Mouse (Mus musculus) hindbrain, embryonic 12.5 days (tissue): ENCODE results near the gene Pcp4l1. TPM values are rescaled to one million over a fixed set of nuclear protein-coding genes. Genes with fewer than 3 reads are reported as not detected.

Experiments used
- ATAC-seq: fragments of 200-750 bp; cut with Nextera tagmentation; 2 replicates; pipeline ENCODE4 v1.8.0; 2017; ENCODE audit warnings: moderate TSS enrichment; ENCODE audit not compliant: low FRiP score
- H3K27ac ChIP-seq: fragments of 300-500 bp; sonication (generic); 2 replicates; pipeline ENCODE4 v1.5.1; 2016; ENCODE audit warnings: mild to moderate bottlenecking
- H3K27me3 ChIP-seq: fragments of 300-500 bp; sonication (generic); 2 replicates; pipeline ENCODE4 v1.6.1; 2016; ENCODE audit warnings: mild to moderate bottlenecking
- H3K36me3 ChIP-seq: fragments of 300-500 bp; sonication (generic); 2 replicates; pipeline ENCODE4 v1.6.1; 2016; ENCODE audit warnings: mild to moderate bottlenecking
- H3K4me1 ChIP-seq: fragments of 300-500 bp; sonication (generic); 2 replicates; pipeline ENCODE4 v1.6.1; 2016
- H3K4me2 ChIP-seq: fragments of 300-500 bp; sonication (generic); replicated peaks from 2 replicates; pipeline ENCODE4 v1.6.1; 2016; ENCODE audit warnings: mild to moderate bottlenecking
- H3K4me3 ChIP-seq: fragments of 300-500 bp; sonication (generic); 2 replicates; pipeline ENCODE4 v1.5.1; 2016; ENCODE audit warnings: mild to moderate bottlenecking
- H3K9ac ChIP-seq: fragments of 300-500 bp; sonication (generic); 2 replicates; pipeline ENCODE4 v1.6.1; 2016; ENCODE audit warnings: mild to moderate bottlenecking, moderate library complexity
- H3K9me3 ChIP-seq: fragments of 300-500 bp; sonication (generic); replicated peaks from 2 replicates; pipeline ENCODE4 v1.6.1; 2016; ENCODE audit warnings: mild to moderate bottlenecking
- WGBS: fragments of 180-500 bp; shearing (Covaris S2); methylation state at CpG from one replicate; pipeline ENCODE4 v1.1.7; 2016; 5-methylcytosine and 5-hydroxymethylcytosine counted together
- polyA plus RNA-seq: library from polyadenylated mRNA; unstranded; fragments of >200 nt; fragmentation: Nextera tagmentation; extraction: Ambion mirVana; gene quantifications from 2 replicates; pipeline ENCODE4 v1.2.1, GENCODE M21; 2016

Pcp4l1 gene
- polyA plus RNA-seq, 1 experiment from 2014 or later = 22.8 TPM

DNA sequence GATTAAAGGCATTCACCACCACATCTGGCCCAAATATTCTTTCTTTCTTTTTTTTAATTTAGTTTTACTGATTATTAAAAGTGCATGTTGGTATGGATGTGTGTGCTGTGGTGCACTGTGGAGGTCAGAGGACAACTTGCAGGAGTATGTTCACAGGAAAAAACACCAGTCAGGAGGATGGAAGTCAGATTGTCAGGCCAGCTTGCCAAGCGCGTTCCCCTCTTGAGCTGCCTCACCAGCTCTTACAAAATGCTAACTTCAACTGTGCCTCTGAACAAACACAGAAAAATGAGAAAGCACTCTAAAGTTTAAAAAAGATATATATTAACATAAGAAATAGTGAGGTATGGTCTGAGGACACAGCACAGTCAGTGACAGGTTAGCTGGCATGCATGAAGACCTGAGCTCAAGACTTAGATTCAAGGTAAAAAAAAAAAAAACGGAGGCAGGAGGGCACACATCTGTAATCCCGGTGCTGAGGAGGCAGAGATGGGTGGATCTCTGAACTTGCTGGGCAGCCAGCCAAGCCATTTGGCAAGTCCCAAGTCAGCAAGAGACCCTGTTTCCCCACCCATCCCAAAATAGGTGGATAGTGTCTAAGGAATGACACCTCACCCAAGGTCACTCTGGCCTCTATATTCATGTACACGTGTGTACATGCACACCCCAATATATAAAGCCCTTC is 16.4 kb downstream of the Pcp4l1 start:
- Histone ChIP-seq H3K4me3 (no peak overlapping the region), H3K9me3 (no peaks in the 10 kb centered on the region), H3K4me1 (no peaks in the 10 kb centered on the region), H3K36me3 (no peaks in the 10 kb centered on the region), H3K27ac (no peak overlapping the region), H3K9ac (no peak overlapping the region), H3K27me3 (no peaks in the 10 kb centered on the region), H3K4me2 (no peak overlapping the region)
- ATAC-seq = no peak
- 88% methylated on average over 5 of the region's 5 CpGs for whole genome bisulfite sequencing

DNA sequence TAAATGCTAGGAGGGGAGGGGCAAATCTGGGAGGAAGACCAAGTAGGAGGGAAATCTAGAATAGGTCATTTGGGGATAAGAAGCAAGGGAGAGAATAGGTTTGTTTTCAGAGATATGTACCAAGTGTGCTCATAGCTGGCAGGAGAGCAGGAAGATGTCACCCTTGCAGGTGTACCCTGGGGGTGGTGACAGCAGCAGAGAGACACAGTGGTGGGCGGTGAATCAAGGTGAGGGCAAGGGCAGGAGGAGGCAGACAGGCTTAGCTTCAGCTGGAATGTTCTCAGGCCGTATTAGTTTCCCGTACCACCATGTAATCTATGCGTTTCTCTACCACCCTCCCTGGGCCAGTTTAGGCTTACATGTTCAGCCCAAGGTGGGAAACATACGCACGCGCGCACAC is 23.3 kb downstream of the Pcp4l1 start:
- Histone ChIP-seq H3K9me3 (no peaks in the 10 kb centered on the region), H3K36me3 (no peaks in the 10 kb centered on the region), H3K4me2 (no peak overlapping the region), H3K4me1 (no peaks in the 10 kb centered on the region), H3K27me3 (no peaks in the 10 kb centered on the region), H3K27ac (no peak overlapping the region), H3K9ac (no peak overlapping the region), H3K4me3 (no peak overlapping the region)
- WGBS = 97% methylated on average over 8 of the region's 8 CpGs
- no peak for ATAC-seq

DNA sequence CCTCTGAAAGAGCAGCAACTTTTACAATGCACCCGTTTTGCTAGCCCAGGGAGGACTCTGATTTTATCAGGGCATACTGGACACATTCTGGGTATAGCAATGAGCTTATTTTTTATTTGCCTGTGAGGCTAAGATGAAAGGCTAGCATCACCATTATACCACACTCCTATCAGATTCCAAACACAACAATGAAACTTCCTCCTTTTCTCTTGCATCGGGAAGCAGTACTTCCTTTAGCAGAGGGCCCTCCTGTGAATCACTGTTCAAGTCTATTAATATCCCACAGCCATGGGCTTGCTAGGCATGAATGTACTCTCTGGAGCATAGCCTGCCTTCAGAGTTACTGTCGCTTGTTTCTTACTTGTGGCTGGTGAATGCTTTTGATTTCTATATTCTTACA is 24.9 kb downstream of the Pcp4l1 start:
- Histone ChIP-seq H3K9ac (no peak overlapping the region), H3K4me2 (no peak overlapping the region), H3K4me1 (no peaks in the 10 kb centered on the region), H3K4me3 (no peak overlapping the region), H3K27me3 (no peaks in the 10 kb centered on the region), H3K27ac (no peak overlapping the region), H3K36me3 (no peaks in the 10 kb centered on the region), H3K9me3 (no peaks in the 10 kb centered on the region)
- whole genome bisulfite sequencing = 67% methylated on average over 3 of the region's 3 CpGs
- ATAC-seq = no peak

DNA sequence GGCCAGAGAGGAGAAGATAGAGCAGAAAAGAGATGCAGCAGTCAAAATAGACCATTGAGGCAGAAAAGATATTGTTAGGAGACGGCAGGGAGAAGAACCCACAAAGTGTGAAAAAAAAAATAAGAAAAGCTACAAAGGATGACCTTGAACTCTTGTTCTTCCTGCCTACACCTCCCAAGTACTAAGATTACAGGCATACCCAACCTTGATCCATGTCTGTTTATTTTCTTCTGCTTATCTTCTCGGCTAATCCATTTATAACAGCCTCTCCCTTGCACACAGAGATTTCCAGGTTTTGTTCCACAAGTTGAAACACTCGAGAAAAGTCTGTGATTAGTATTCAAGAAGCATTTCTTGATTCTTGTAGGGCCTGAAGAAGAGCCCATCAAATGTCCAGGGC is 26.2 kb downstream of the Pcp4l1 start:
- Histone ChIP-seq H3K4me2 (no peak overlapping the region), H3K27me3 (no peaks in the 10 kb centered on the region), H3K9me3 (no peaks in the 10 kb centered on the region), H3K9ac (no peak overlapping the region), H3K4me1 (no peaks in the 10 kb centered on the region), H3K4me3 (no peak overlapping the region), H3K36me3 (no peaks in the 10 kb centered on the region), H3K27ac (no peak overlapping the region)
- WGBS = 74% methylated on average over 3 of the region's 3 CpGs
- ATAC-seq = no peak

DNA sequence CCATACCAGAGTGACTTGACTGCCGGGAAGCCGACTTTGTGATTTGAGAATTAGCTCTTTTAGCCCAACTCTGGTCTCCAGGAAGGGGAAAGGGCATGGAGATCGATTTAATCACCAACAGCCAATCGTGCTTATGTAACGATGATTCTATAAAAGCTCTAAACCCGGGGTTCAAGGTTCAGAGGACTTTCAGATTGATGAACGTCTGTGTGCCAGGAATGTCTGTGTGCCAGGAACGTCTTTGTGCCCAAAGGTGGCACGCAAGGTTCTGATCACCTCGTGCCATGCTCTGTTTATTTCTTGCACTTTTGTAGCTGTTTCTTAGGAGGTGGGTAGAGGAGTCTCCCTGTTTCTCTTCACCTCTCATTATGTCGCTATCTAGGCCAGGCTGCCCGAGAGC is 27.2 kb downstream of the Pcp4l1 start:
- H3K27me3 ChIP-seq = no peaks in the 10 kb centered on the region
- no peak for ATAC-seq
- WGBS = 91% methylated on average over 12 of the region's 12 CpGs

DNA sequence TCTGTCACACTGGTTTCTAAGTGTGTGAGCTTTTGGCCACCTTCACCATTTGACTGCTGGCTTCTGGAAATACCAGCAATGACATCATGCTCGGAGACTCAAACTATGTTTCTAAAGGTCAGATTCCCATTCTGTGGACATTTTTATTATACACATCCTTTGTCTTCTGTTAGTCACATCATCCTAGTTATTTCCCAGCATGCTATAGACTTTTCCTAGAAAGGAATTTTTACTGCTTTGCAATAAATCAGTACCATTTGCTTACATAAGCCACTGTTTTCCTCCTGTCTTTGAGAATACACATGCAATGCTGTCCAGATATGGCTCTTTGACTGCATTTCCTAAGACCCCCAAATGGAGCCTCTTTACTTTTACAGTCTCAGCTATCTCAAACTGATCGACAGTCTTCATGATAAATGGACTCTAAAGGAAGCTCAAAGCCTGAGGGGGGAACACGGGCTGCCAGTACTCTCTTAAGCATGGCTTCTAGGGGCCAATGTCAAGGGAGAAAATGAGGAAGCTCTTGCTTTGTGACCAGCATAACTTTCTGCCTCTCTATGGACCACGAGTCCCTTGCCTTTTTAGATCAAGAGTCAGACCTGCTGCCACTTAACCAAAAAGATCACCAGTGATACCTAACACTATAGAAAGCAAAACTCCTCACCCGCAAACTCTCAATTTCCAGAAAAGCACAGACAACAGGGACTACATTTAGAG is 30.3 kb downstream of the Pcp4l1 start:
- Histone ChIP-seq H3K27me3 (peaks cover 5% of the 10 kb centered on the region), H3K4me1 (no peaks in the 10 kb centered on the region), H3K27ac (no peak overlapping the region), H3K9ac (no peak overlapping the region), H3K36me3 (no peaks in the 10 kb centered on the region), H3K4me2 (no peak overlapping the region), H3K9me3 (no peaks in the 10 kb centered on the region), H3K4me3 (no peak overlapping the region)
- ATAC-seq = no peak
- 76% methylated on average over 5 of the region's 5 CpGs for WGBS

More for the DNA sequence above, 27.2 kb downstream of the Pcp4l1 start:
- Histone ChIP-seq H3K4me1 (no peaks in the 10 kb centered on the region), H3K9me3 (no peaks in the 10 kb centered on the region), H3K36me3 (no peaks in the 10 kb centered on the region), H3K4me3 (no peak overlapping the region), H3K27ac (no peak overlapping the region), H3K9ac (no peak overlapping the region), H3K4me2 (no peak overlapping the region)

DNA sequence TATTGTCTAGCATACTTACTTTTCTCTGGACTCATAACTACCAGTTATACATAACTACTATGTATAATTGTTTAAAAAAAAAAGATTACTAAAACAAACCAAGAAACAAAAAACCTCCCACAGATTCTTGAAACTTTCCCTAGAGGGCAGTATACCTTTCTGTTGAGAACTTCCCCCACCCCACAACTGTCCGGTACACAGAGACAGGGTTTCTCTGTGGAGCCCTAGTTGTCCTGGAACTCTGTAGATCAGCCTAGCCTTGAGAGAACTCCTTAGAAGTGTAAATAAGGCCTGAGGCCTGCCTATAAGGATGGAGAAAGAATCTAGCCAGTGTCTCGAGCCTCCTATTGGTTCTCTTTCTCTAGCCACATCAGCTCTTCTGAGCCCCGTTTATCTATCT is 31.8 kb downstream of the Pcp4l1 start:
- WGBS = 29% methylated on average over 3 of the region's 3 CpGs
- H3K4me3 ChIP-seq = no peak overlapping the region
- peaks cover 20% of the 10 kb centered on the region for H3K27me3 ChIP-seq
- no peak overlapping the region for H3K27ac ChIP-seq
- ATAC-seq = no peak
- H3K36me3 ChIP-seq = no peaks in the 10 kb centered on the region
- H3K4me2 ChIP-seq = no peak overlapping the region
- H3K4me1 ChIP-seq = peaks cover 9% of the 10 kb centered on the region; the same call in 1 of the 2 replicates
- no peak overlapping the region for H3K9ac ChIP-seq
- H3K9me3 ChIP-seq = no peaks in the 10 kb centered on the region

DNA sequence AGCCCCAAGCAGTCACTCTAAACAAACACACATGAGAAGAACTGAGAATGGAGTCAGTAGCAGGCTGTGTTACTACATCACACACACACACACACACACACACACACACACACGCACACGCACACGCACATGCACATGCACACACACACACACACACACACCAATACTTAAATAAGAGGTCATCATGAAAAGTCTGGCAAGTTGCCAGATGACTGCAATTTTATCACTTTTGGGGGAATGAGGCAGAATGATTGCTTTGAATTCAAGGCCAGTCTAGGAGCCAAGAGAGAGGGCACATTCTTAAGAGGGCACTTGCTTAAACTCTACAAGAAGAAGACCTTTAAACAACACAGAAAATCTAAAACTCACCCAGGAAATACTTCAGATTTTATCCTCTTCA is 33.5 kb downstream of the Pcp4l1 start:
- Histone ChIP-seq H3K9ac (no peak overlapping the region), H3K4me2 (no peak overlapping the region), H3K27ac (no peak overlapping the region), H3K36me3 (no peaks in the 10 kb centered on the region), H3K27me3 (peaks cover 34% of the 10 kb centered on the region), H3K4me1 (peaks cover 10% of the 10 kb centered on the region; the same call in 1 of the 2 replicates), H3K4me3 (no peak overlapping the region), H3K9me3 (no peaks in the 10 kb centered on the region)
- ATAC-seq = no peak
- 86% methylated on average over 3 of the region's 3 CpGs for WGBS

DNA sequence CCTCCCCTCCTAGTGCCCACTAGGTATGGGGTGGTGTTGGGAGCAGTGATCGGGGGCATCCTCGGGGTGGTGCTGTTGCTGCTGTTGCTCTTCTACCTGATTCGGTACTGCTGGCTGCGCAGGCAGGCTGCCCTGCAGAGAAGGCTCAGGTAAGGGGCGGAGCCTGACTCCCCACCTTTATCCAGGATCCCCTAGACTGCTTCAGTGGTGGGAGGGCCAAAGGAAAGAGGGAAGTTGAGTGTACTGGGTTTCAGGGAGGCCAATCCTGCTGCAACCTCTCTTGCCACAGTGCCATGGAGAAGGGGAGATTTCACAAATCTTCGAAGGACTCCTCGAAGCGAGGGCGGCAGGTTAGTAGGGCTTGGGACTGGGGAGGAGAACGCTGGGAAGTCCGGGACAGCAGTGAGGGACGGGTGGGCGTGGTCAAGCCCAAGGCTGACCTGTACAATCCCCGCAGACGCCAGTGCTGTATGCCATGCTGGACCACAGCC is 36.5 kb downstream of the Pcp4l1 start:
- H3K27ac ChIP-seq = no peak overlapping the region
- peak overlapping the region; percentile 45 for H3K4me2 ChIP-seq
- peaks cover 10% of the 10 kb centered on the region; the same call in 1 of the 2 replicates for H3K4me1 ChIP-seq
- H3K9ac ChIP-seq = no peak overlapping the region
- H3K27me3 ChIP-seq = peaks cover 49% of the 10 kb centered on the region
- ATAC-seq = no peak
- no peaks in the 10 kb centered on the region for H3K9me3 ChIP-seq
- peak overlapping the region; percentile 12; the same call in 1 of the 2 replicates for H3K4me3 ChIP-seq
- WGBS = 4% methylated on average over 15 of the region's 15 CpGs
- H3K36me3 ChIP-seq = no peaks in the 10 kb centered on the region

DNA sequence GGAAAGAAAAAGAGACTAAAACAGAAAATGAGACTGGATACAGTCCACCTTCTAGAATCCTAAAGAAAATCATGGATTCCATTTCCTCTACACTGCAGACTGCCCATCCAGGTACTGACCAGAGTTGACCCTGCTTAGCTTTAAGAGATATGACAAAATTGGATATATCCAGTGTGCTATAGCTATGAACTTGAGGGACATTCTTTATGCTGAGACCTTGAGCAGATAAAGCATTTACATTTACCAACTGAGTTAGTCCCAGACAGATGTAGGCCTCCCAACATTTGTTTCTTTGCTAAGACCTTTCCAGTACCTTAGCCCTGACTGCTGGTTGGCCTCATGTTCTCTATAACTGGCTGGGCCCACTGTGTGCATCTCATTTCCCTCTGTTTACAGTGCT is 38.1 kb downstream of the Pcp4l1 start:
- H3K9me3 ChIP-seq = no peaks in the 10 kb centered on the region
- ATAC-seq = no peak
- H3K4me2 ChIP-seq = no peak overlapping the region
- H3K27ac ChIP-seq = no peak overlapping the region
- no peak overlapping the region for H3K9ac ChIP-seq
- peaks cover 10% of the 10 kb centered on the region; the same call in 1 of the 2 replicates for H3K4me1 ChIP-seq
- peaks cover 49% of the 10 kb centered on the region for H3K27me3 ChIP-seq
- no peak overlapping the region for H3K4me3 ChIP-seq
- H3K36me3 ChIP-seq = no peaks in the 10 kb centered on the region

DNA sequence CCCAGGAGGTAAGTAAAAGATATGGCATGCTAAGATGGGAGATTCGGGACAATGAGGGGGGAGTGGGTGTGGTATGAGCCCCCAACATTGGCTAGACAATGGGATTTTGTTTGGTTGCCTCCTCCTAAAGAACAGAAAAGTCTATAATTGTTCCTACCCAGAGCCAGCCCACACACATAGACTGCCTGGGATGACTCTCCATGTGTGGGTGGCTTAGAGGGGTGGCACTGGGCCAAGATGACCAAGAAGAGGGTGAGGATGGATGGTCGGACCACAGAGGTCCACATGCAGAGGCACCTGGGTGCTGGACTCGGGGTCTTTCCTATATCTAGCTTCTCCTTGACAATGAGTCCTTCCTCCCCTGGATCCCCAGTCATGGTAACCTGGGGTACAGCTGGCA is 39.4 kb downstream of the Pcp4l1 start:
- H3K27me3 ChIP-seq = peaks cover 51% of the 10 kb centered on the region
- WGBS = 74% methylated on average over 3 of the region's 3 CpGs

DNA sequence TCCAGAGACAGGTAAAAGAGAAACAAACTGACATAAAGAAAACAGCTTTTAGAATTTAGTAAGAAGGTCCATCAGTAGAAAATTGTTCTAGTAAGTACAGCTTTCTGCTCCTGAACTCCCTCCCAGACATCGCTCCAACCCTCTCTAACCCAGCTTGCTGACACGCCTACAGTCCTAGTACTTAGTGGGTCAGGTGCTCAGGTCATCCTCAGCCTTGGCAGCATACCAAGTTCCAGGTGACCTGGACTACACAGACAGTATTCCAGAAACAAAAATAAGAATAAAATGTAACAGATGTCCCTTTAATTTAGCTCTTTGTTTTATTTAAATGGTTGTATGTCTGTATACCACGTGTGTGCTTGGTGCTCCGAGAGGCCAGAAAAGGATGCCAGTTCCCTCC is 44.1 kb downstream of the Pcp4l1 start:
- no peak overlapping the region for H3K4me3 ChIP-seq
- no peak for ATAC-seq
- 83% methylated on average over 4 of the region's 4 CpGs for WGBS
- no peak overlapping the region for H3K9ac ChIP-seq
- peaks cover 16% of the 10 kb centered on the region for H3K27me3 ChIP-seq
- no peaks in the 10 kb centered on the region for H3K36me3 ChIP-seq
- H3K27ac ChIP-seq = no peak overlapping the region
- H3K9me3 ChIP-seq = no peaks in the 10 kb centered on the region
- peaks cover 11% of the 10 kb centered on the region for H3K4me1 ChIP-seq
- no peak overlapping the region for H3K4me2 ChIP-seq

More for the DNA sequence above, 39.4 kb downstream of the Pcp4l1 start:
- H3K4me2 ChIP-seq = no peak overlapping the region
- H3K4me1 ChIP-seq = peaks cover 10% of the 10 kb centered on the region; the same call in 1 of the 2 replicates
- H3K4me3 ChIP-seq = no peak overlapping the region
- H3K27ac ChIP-seq = no peak overlapping the region
- no peaks in the 10 kb centered on the region for H3K36me3 ChIP-seq
- ATAC-seq = no peak
- no peaks in the 10 kb centered on the region for H3K9me3 ChIP-seq
- no peak overlapping the region for H3K9ac ChIP-seq
